Mouse (Mus musculus): Measurements from ENCODE around the gene Fthl17d. TPM values are rescaled to one million over a fixed set of nuclear protein-coding genes. Genes with fewer than 3 reads are reported as not detected.

Gene Fthl17d
- total and polyA plus RNA-seq, 3 experiments: 0.21 TPM; not detected in 2

DNA sequence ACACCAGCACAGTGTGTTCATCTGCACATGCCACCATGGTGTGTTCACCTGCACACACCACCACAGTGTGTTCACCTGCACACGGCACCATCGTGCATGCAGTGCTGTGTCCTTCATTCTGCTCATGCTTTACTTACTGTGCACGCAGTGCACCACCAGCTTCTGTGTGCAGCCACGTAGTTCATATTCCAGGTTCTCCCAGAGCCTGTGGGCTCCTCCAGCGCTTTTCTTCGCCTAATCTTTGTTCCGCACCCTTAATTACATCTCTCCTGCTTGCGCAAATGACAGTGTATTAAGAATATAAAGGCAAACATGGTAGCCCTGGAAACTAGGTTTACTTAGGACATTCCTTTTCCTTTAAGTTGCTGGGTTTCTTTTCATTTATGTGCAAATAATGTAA is 42.5 kb downstream of the Fthl17d start:
- H3K36me3 ChIP-seq (replicated peaks in 1 of 2; ENCODE audit: control insufficient read depth in 1 of 2, insufficient read depth in 1 of 2, low read length in 1 of 2): no peaks in the 10 kb centered on the region
- no peak overlapping the region for H3K4me3 ChIP-seq (replicated peaks in 1 of 3; ENCODE audit: low read depth in 2 of 3, low read length in 2 of 3, poor library complexity in 1 of 3)
- in situ Hi-C loops (cut with MboI; ENCODE audit: low pct_ligation_motif_present, low pct_unique_long_range_greater_than_20kb, low sequenced_read_pairs) (no loop called here), dilution Hi-C loops (cut with MboI; ENCODE audit: extremely low pct_ligation_motif_present, extremely low pct_unique_long_range_greater_than_20kb, low sequenced_read_pairs) (no loop called here)
- no peak overlapping the region for H3K4me2 ChIP-seq (ENCODE audit: insufficient read depth, low read depth, poor library complexity, severe bottlenecking)
- no peak overlapping the region for H3K9ac ChIP-seq (ENCODE audit: insufficient read depth, low read depth)
- H3K4me1 ChIP-seq (ENCODE audit: control insufficient read depth in 1 of 2, insufficient read depth in 2 of 2): no peaks in the 10 kb centered on the region
- no peaks in the 10 kb centered on the region for H3K9me3 ChIP-seq (replicated peaks; ENCODE audit: low read length)
- no peak for DNase-seq (ENCODE audit: extremely low read depth)
- H3K27ac ChIP-seq (ENCODE audit: insufficient read depth, low read depth): no peak overlapping the region
- TF ChIP-seq MEF2A (IDR thresholded peaks at IDR 0.05; ENCODE audit: borderline replicate concordance, low read depth, low read length) (no peak), MAZ (IDR thresholded peaks at IDR 0.05; ENCODE audit: low read depth, low read length) (no peak), GABPA (IDR thresholded peaks at IDR 0.05; ENCODE audit: insufficient replicate concordance, low read depth, low read length) (no peak), PAX5 (IDR thresholded peaks at IDR 0.05; ENCODE audit: low read length) (no peak), NRF1 (IDR thresholded peaks at IDR 0.05; ENCODE audit: low read depth, low read length) (no peak), ZNF384 (IDR thresholded peaks at IDR 0.05; ENCODE audit: low read depth, low read length) (no peak), MXI1 (IDR thresholded peaks at IDR 0.05; ENCODE audit: low read depth, low read length) (no peak)
- H3K79me2 ChIP-seq (replicated peaks; ENCODE audit: control insufficient read depth, extremely low read depth, insufficient read depth, poor library complexity, severe bottlenecking): no peaks in the 10 kb centered on the region
- H3K27me3 ChIP-seq (replicated peaks): no peaks in the 10 kb centered on the region

Other genes starting within 250 kb of the Fthl17d start
- gene Ssx9, start 238.3 kb downstream of the Fthl17d start, total RNA-seq (2012; rRNA removed): not detected in 2 replicates
- gene Ssx9, start 238.3 kb downstream of the Fthl17d start, total RNA-seq (2014; rRNA removed): not detected in 2 replicates
- gene Ssx9, start 238.3 kb downstream of the Fthl17d start, polyA plus RNA-seq (2012; ENCODE audit: insufficient read length, low read depth): not detected in 2 replicates
- gene Ssxb5, start 183.1 kb downstream of the Fthl17d start, total RNA-seq (2012; rRNA removed): not detected in 2 replicates
- gene Ssxb5, start 183.1 kb downstream of the Fthl17d start, total RNA-seq (2014; rRNA removed): not detected in 2 replicates
- not detected in 2 replicates for gene Ssxb5, start 183.1 kb downstream of the Fthl17d start, polyA plus RNA-seq (2012; ENCODE audit: insufficient read length, low read depth)
- not detected in 2 replicates for gene Gm6592, start 142.8 kb downstream of the Fthl17d start, total RNA-seq (2012; rRNA removed)
- not detected in 2 replicates for gene Gm6592, start 142.8 kb downstream of the Fthl17d start, total RNA-seq (2014; rRNA removed)
- gene Gm6592, start 142.8 kb downstream of the Fthl17d start, polyA plus RNA-seq (2012; ENCODE audit: insufficient read length, low read depth): not detected in 2 replicates
- 0.38 and 0.51 TPM in 2 replicates for gene Gm5751, start 112.5 kb downstream of the Fthl17d start, total RNA-seq (2012; rRNA removed)
- gene Gm5751, start 112.5 kb downstream of the Fthl17d start, total RNA-seq (2014; rRNA removed): not detected in 2 replicates
- 0.59 TPM in 1 of 2 replicates, not detected in the other for gene Gm5751, start 112.5 kb downstream of the Fthl17d start, polyA plus RNA-seq (2012; ENCODE audit: insufficient read length, low read depth)
- not detected in 2 replicates for gene B630019K06Rik, start 94.4 kb downstream of the Fthl17d start, total RNA-seq (2012; rRNA removed)
- gene B630019K06Rik, start 94.4 kb downstream of the Fthl17d start, total RNA-seq (2014; rRNA removed): 0.08 TPM in 1 of 2 replicates, not detected in the other
- gene B630019K06Rik, start 94.4 kb downstream of the Fthl17d start, polyA plus RNA-seq (2012; ENCODE audit: insufficient read length, low read depth): 0.11 TPM in 1 of 2 replicates, not detected in the other
- not detected in 2 replicates for gene Fthl17b, start 23.8 kb downstream of the Fthl17d start, total RNA-seq (2012; rRNA removed)
- gene Fthl17b, start 23.8 kb downstream of the Fthl17d start, total RNA-seq (2014; rRNA removed): not detected in 2 replicates
- not detected in 2 replicates for gene Fthl17b, start 23.8 kb downstream of the Fthl17d start, polyA plus RNA-seq (2012; ENCODE audit: insufficient read length, low read depth)
- gene Fthl17c, start 10.2 kb downstream of the Fthl17d start, total RNA-seq (2012; rRNA removed): not detected in 2 replicates
- not detected in 2 replicates for gene Fthl17c, start 10.2 kb downstream of the Fthl17d start, total RNA-seq (2014; rRNA removed)
- not detected in 2 replicates for gene Fthl17c, start 10.2 kb downstream of the Fthl17d start, polyA plus RNA-seq (2012; ENCODE audit: insufficient read length, low read depth)
- not detected in 2 replicates for gene Fthl17e, start 46.7 kb upstream of the Fthl17d start, total RNA-seq (2012; rRNA removed)
- not detected in 2 replicates for gene Fthl17e, start 46.7 kb upstream of the Fthl17d start, total RNA-seq (2014; rRNA removed)
- not detected in 2 replicates for gene Fthl17e, start 46.7 kb upstream of the Fthl17d start, polyA plus RNA-seq (2012; ENCODE audit: insufficient read length, low read depth)
- gene Fthl17f, start 76.3 kb upstream of the Fthl17d start, total RNA-seq (2012; rRNA removed): not detected in 2 replicates
- not detected in 2 replicates for gene Fthl17f, start 76.3 kb upstream of the Fthl17d start, total RNA-seq (2014; rRNA removed)
- not detected in 2 replicates for gene Fthl17f, start 76.3 kb upstream of the Fthl17d start, polyA plus RNA-seq (2012; ENCODE audit: insufficient read length, low read depth)
- not detected in 2 replicates for gene 4930402K13Rik, start 117.8 kb upstream of the Fthl17d start, total RNA-seq (2012; rRNA removed)
- gene 4930402K13Rik, start 117.8 kb upstream of the Fthl17d start, total RNA-seq (2014; rRNA removed): not detected in 2 replicates
- gene 4930402K13Rik, start 117.8 kb upstream of the Fthl17d start, polyA plus RNA-seq (2012; ENCODE audit: insufficient read length, low read depth): not detected in 2 replicates
- not detected in 2 replicates for gene Lancl3, start 213.1 kb upstream of the Fthl17d start, total RNA-seq (2012; rRNA removed)
- gene Lancl3, start 213.1 kb upstream of the Fthl17d start, total RNA-seq (2014; rRNA removed): not detected in 2 replicates
- 0.07 TPM in 1 of 2 replicates, not detected in the other for gene Lancl3, start 213.1 kb upstream of the Fthl17d start, polyA plus RNA-seq (2012; ENCODE audit: insufficient read length, low read depth)

Data from CH12.LX (cell line).